Mouse (Mus musculus) layer of hippocampus, adult 18-20 months (tissue): ENCODE results near the gene a. TPM values are rescaled to one million over a fixed set of nuclear protein-coding genes. Genes with fewer than 3 reads are reported as not detected.
"Not testable (repeated sequence)": the region's sequence is repeated elsewhere in the genome, so short reads cannot be mapped to it uniquely, and the experiment has no call there.

Source experiments
- DNase-seq, 2 experiments: peaks; one replicate each; pipeline ENCODE4 v3.0.0; 2022; ENCODE audit warnings: low spot score in 2 of 2
- total RNA-seq, 2 experiments: library from RNA; stranded (reverse); gene quantifications; 2 replicates each; pipeline ENCODE4 v1.2.3; 2021

The a gene
- total RNA-seq, 2 experiments from 2014 or later: not detected

GRCm38 (mm10) chr2:154986609-154987008, 195.4 kb downstream of the a start:
- DNase-seq: no peak

GRCm38 (mm10) chr2:154991411-154991810, 200.2 kb downstream of the a start:
- DNase-seq: no peak

DNA sequence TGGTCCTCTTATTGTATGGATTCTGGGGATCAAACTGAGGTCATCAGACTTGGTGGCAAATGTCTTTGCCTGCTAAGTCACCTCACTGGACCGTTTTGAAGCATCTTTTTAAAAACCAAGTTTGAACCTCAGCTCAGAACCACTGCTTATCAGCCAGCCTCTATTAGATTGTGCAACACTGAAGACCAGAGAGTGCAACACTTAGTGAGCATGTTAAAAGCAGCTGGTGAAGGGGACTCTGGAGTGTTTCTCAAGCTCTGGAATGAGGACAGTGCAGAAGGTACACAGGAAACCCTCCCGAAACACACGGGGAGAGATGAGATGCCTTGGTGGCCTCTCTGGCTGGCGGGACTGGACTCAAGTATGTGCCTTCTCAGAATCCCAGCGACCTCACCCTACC, 200.9 kb downstream of the a start:
- no peak for DNase-seq

GRCm38 (mm10) chr2:155005491-155005890, 214.3 kb downstream of the a start:
- DNase-seq: no peak

DNA sequence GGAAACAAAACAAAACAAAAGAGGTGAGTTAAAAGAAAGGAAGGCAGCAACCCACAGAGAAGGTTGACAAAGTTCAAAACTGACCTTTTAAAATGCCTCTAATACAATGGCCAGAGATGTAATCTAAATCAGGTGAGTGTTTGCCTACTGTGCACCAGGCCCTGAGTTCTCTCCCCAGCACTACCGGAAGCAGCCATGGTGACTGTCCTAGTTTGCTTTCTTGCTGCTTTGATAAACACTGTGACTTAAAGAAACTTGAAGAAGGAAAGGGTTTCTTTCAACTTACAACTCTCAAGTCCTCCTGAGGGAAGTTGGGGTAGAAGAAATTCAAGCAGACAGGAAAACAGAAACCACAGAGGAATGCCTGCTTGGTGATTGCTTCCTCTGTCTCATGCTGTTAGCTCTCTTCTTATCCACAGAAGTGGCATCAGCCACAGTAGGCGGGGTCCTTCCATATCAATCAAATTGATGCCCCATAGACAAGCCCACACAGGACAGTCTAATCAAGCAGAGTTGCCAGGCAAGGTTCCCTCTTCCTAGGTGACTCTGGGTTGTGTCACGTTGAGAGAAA, 220.0 kb downstream of the a start:
- DNase-seq: no peak

GRCm38 (mm10) chr2:155012991-155013390, 221.8 kb downstream of the a start:
- peak; percentile 30 to 60 for DNase-seq

GRCm38 (mm10) chr2:155016751-155017150, 225.5 kb downstream of the a start:
- not testable (repeated sequence) for DNase-seq

GRCm38 (mm10) chr2:155018251-155018755, 227.1 kb downstream of the a start, which contains the start of gene Gm14226:
Gene Gm14226 (plus strand): TSS chr2:155018266.
- DNase-seq: not testable (repeated sequence)

GRCm38 (mm10) chr2:155018762-155019641, 227.8 kb downstream of the a start:
- DNase-seq: peak; percentile 18 to 63

- peak; percentile 73 to 93 for DNase-seq
Measured at GRCm38 (mm10) chr2:155019673-155020072, 228.5 kb downstream of the a start.

DNA sequence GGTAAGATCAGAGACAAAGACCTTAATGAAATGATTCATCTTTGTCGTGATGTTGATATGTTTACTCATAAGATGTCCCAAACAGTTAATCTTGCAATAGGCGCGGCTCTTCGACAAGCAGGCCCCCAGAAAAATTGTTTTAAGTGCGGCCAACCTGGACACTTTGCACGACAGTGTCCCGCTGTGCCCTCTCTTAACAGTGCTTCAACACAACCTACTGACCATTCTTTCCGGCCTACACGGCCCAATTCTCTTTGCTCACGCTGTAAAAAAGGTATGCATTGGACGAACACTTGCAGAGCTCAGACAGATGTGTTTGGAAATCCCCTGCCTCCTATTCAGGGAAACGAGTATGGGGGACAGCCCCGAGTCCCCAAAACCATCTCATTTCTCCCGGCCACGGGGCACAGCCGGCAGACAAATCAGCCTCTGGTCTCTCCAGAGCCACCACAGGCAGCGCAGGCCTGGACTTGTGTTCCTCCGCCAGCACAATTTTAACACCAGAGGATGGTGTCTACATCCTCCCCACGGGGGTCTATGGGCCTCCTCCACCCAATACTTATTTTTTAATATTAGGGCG, 229.1 kb downstream of the a start:
- not testable (repeated sequence) for DNase-seq

GRCm38 (mm10) chr2:155030831-155031230, 239.6 kb downstream of the a start:
- no peak for DNase-seq

GRCm38 (mm10) chr2:155032938-155033710, 241.9 kb downstream of the a start:
- DNase-seq: no peak

DNA sequence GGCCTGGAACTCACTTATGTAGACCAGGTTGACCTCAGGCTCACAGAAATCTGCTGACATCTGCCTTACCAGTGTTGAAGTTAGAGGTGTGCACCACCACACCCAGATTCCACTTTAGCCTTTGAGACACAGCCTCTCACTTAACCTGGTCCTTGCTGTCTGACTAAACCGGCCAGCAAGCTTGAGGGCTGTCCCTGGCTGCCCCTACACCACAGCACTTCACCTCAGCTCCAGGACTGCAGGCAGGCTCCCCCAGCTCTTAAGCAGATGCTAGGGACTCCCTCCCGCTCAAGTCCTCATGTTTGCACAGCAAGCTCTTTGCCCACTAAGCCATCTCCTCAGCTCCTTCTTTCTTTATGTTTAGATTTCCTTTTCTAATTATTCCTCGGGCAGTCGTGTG, 248.8 kb downstream of the a start:
- DNase-seq: no peak

- no peak for DNase-seq
Measured at GRCm38 (mm10) chr2:155044542-155044941, 253.3 kb downstream of the a start.

- DNase-seq: no peak
Measured at GRCm38 (mm10) chr2:155045075-155045474, 253.9 kb downstream of the a start.

GRCm38 (mm10) chr2:155046803-155047202, 255.6 kb downstream of the a start:
- no peak for DNase-seq

DNA sequence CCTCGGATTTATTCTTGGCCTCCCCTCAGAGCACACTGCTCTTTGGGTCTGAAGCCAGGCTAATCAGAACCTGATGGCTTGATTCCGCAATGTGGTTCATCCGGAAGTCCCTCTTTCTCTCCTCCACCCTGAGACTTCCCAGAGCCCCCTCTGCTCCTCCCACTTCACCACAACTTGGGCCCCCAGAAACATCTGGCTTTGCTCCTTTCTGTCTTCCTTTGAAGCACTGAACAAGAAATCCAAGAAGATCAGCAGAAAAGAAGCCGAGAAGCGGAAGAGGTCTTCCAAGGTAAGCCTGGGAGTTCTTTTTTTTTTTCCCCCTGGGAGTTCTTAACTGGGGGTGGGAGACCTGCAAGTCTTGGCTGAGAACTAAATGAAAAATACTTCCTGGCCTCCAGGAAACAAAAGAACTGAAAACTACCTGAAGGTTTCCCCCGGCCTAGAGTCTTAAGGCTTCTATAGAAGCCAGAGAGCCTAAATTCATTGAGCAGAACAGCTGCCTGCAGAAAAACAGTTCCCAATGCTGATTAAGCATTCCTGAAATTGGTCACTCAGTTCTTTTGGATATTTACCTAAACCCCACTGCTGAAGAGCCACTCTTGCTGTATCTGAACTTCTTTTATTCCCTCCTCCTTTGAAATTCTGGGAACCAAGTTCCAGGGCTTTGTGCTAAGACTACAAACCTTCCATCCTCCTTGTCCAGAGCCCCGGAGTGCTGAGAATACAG, 256.4 kb downstream of the a start:
- DNase-seq: no peak

GRCm38 (mm10) chr2:155050108-155050503, 258.9 kb downstream of the a start:
- no peak for DNase-seq

GRCm38 (mm10) chr2:155050504-155051236, 259.5 kb downstream of the a start:
- DNase-seq: peak; percentile 90 to 96
